Mouse (Mus musculus) ES-Bruce4 (cell line): ENCODE results near the gene Megf8.

ENCODE experiments used
- CTCF ChIP-seq: IDR thresholded peaks from one replicate; pipeline ENCODE4 v1.8.1; 2011; ENCODE audit warnings: low read depth, low read length
- POLR2A ChIP-seq: IDR thresholded peaks from one replicate; pipeline ENCODE4 v1.8.1; 2011; ENCODE audit warnings: low read length; ENCODE audit not compliant: insufficient read depth

DNA sequence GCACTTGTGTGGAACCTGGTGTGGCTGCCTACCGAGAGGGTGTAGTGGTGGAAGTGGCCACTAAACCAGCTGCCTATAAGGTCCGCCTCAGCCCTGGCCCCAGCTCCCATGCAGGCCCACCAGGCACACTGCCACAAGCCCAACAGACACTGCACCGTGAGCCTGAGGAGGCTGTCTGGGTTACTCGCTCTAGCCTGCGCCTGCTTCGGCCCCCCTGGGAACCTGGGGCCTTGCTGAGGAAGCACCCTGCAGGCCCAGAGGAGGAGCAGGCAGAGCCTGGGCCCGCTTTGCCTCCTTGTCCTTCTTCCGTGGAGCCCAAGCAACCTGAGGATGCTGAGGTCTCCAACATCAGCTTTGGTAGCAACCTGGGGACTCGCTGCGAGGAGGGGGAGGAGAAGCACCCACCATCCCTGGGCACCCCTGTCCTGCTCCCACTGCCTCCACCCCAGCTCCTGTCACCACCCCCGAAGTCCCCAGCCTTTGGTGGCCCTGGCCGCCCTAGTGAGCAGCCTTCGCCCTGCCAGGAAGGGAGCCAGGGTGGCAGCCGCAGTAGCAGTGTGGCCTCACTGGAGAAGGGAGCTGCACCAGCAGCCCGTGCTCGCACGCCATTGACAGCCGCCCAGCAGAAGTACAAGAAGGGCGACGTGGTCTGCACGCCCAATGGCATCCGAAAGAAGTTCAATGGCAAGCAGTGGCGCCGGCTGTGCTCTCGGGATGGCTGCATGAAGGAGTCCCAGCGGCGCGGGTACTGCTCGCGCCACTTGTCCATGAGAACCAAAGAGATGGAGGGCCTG, 45.1 kb upstream of the Megf8 start:
- TF ChIP-seq CTCF = no peak
- no peak for TF ChIP-seq POLR2A
